Mouse (Mus musculus): ENCODE measurements around the gene Ska3. TPM values are rescaled to one million over a fixed set of nuclear protein-coding genes. Genes with fewer than 3 reads are reported as not detected.

Gene Ska3
- polyA plus RNA-seq, 1 experiment from 2014 or later, result 53.6 TPM

- no peak for ATAC-seq (replicated peaks; ENCODE audit: insufficient number of reproducible peaks, low FRiP score, low TSS enrichment, low read depth)
- Histone ChIP-seq H3K27ac (replicated peaks; ENCODE audit: low read depth, low read length) (no peak overlapping the region), H3K36me3 (replicated peaks; ENCODE audit: control insufficient read depth, insufficient read depth, low read depth, low read length) (no peaks in the 10 kb centered on the region), H3K9me3 (replicated peaks; ENCODE audit: control insufficient read depth, low read length) (no peaks in the 10 kb centered on the region), H3K9ac (replicated peaks; ENCODE audit: low read length) (no peak overlapping the region), H3K4me1 (ENCODE audit: control insufficient read depth, insufficient read depth, low read length) (no peaks in the 10 kb centered on the region), H3K4me3 (ENCODE audit: low read depth, low read length) (no peak overlapping the region), H3K4me2 (ENCODE audit: low read depth, low read length) (no peak overlapping the region), H3K27me3 (ENCODE audit: control insufficient read depth, insufficient read depth, low read length) (no peaks in the 10 kb centered on the region)
- WGBS, result 90% methylated on average over 9 of the region's 9 CpGs
- no peak for DNase-seq (ENCODE audit: low spot score)
Observed at GRCm38 (mm10) chr14:57789759-57790158, 36.2 kb downstream of the Ska3 start.

- 72% methylated on average over 2 of the region's 2 CpGs for WGBS
- no peaks in the 10 kb centered on the region for H3K36me3 ChIP-seq (replicated peaks; ENCODE audit: control insufficient read depth, insufficient read depth, low read depth, low read length)
- no peak overlapping the region for H3K4me2 ChIP-seq (ENCODE audit: low read depth, low read length)
- H3K9ac ChIP-seq (replicated peaks; ENCODE audit: low read length), result no peak overlapping the region
- H3K4me3 ChIP-seq (ENCODE audit: low read depth, low read length), result no peak overlapping the region
- H3K9me3 ChIP-seq (replicated peaks; ENCODE audit: control insufficient read depth, low read length), result no peaks in the 10 kb centered on the region
- ATAC-seq (replicated peaks; ENCODE audit: insufficient number of reproducible peaks, low FRiP score, low TSS enrichment, low read depth) (no peak), DNase-seq (ENCODE audit: low spot score) (no peak)
- H3K4me1 ChIP-seq (ENCODE audit: control insufficient read depth, insufficient read depth, low read length), result no peaks in the 10 kb centered on the region
- H3K27ac ChIP-seq (replicated peaks; ENCODE audit: low read depth, low read length), result no peak overlapping the region
- no peaks in the 10 kb centered on the region for H3K27me3 ChIP-seq (ENCODE audit: control insufficient read depth, insufficient read depth, low read length)
Observed at GRCm38 (mm10) chr14:57789311-57789710, 36.7 kb downstream of the Ska3 start.

DNA sequence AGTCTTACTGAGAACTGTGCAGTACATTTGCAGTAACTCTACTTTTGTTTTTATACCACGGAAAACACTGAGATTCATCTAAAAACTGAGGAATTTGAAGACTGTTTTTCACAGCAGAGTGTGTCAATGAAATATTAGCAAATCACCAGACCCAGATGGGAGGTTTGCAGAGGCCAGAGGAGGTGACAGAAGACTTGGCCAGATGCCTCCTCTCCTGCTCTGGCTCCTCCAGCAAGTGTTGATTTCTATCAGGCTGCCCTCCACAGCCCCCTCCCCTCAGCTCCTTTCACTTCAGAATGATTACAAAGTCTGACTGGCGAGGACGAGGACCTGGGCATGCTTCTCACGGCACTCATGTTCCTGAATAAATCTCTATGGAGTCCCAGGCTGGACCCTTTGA is 38.6 kb downstream of the Ska3 start:
- 65% methylated on average over 4 of the region's 4 CpGs for WGBS
- DNase-seq (ENCODE audit: low spot score) (no peak), ATAC-seq (replicated peaks; ENCODE audit: insufficient number of reproducible peaks, low FRiP score, low TSS enrichment, low read depth) (no peak)

GRCm38 (mm10) chr14:57772157-57772815 is 53.7 kb downstream of the Ska3 start:
- no peak for DNase-seq (ENCODE audit: low spot score)
- Histone ChIP-seq H3K4me2 (ENCODE audit: low read depth, low read length) (no peak overlapping the region), H3K27ac (replicated peaks; ENCODE audit: low read depth, low read length) (no peak overlapping the region), H3K36me3 (replicated peaks; ENCODE audit: control insufficient read depth, insufficient read depth, low read depth, low read length) (no peaks in the 10 kb centered on the region), H3K4me1 (ENCODE audit: control insufficient read depth, insufficient read depth, low read length) (no peaks in the 10 kb centered on the region), H3K4me3 (ENCODE audit: low read depth, low read length) (no peak overlapping the region), H3K27me3 (ENCODE audit: control insufficient read depth, insufficient read depth, low read length) (no peaks in the 10 kb centered on the region), H3K9ac (replicated peaks; ENCODE audit: low read length) (no peak overlapping the region), H3K9me3 (replicated peaks; ENCODE audit: control insufficient read depth, low read length) (no peaks in the 10 kb centered on the region)
- 82% methylated on average over 6 of the region's 6 CpGs for WGBS
- no peak for ATAC-seq (replicated peaks; ENCODE audit: insufficient number of reproducible peaks, low FRiP score, low TSS enrichment, low read depth)

More for the DNA sequence above, 38.6 kb downstream of the Ska3 start:
- no peaks in the 10 kb centered on the region for H3K36me3 ChIP-seq (replicated peaks; ENCODE audit: control insufficient read depth, insufficient read depth, low read depth, low read length)
- no peaks in the 10 kb centered on the region for H3K9me3 ChIP-seq (replicated peaks; ENCODE audit: control insufficient read depth, low read length)
- no peaks in the 10 kb centered on the region for H3K4me1 ChIP-seq (ENCODE audit: control insufficient read depth, insufficient read depth, low read length)
- no peak overlapping the region for H3K4me3 ChIP-seq (ENCODE audit: low read depth, low read length)
- H3K27me3 ChIP-seq (ENCODE audit: control insufficient read depth, insufficient read depth, low read length), result no peaks in the 10 kb centered on the region
- H3K4me2 ChIP-seq (ENCODE audit: low read depth, low read length), result no peak overlapping the region
- no peak overlapping the region for H3K9ac ChIP-seq (replicated peaks; ENCODE audit: low read length)
- no peak overlapping the region for H3K27ac ChIP-seq (replicated peaks; ENCODE audit: low read depth, low read length)

DNA sequence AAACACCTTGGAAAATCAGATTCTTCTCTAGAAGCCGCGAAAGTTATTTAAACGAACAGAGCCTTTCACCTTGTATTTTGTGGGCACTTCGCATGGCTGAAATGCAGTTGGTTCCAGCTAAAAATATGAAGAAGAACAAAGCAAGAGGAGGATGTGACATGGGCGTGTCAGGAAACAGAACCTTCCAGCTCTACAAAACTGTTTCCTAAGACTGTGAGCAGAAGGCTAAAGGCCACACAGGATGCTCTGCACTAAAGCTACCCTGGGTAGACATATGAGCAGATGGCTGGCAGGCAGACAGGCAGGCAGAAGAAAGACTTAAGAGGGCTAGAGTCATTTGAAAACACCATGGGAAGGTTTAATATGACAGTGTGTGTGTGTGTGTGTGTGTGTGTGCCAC is 56.9 kb downstream of the Ska3 start:
- Histone ChIP-seq H3K36me3 (replicated peaks; ENCODE audit: control insufficient read depth, insufficient read depth, low read depth, low read length) (no peaks in the 10 kb centered on the region), H3K9me3 (replicated peaks; ENCODE audit: control insufficient read depth, low read length) (no peaks in the 10 kb centered on the region), H3K4me2 (ENCODE audit: low read depth, low read length) (no peak overlapping the region), H3K27ac (replicated peaks; ENCODE audit: low read depth, low read length) (no peak overlapping the region), H3K4me3 (ENCODE audit: low read depth, low read length) (no peak overlapping the region), H3K27me3 (ENCODE audit: control insufficient read depth, insufficient read depth, low read length) (no peaks in the 10 kb centered on the region), H3K9ac (replicated peaks; ENCODE audit: low read length) (no peak overlapping the region), H3K4me1 (ENCODE audit: control insufficient read depth, insufficient read depth, low read length) (no peaks in the 10 kb centered on the region)
- 94% methylated on average over 5 of the region's 5 CpGs for WGBS
- ATAC-seq (replicated peaks; ENCODE audit: insufficient number of reproducible peaks, low FRiP score, low TSS enrichment, low read depth) (no peak), DNase-seq (ENCODE audit: low spot score) (no peak)

DNA sequence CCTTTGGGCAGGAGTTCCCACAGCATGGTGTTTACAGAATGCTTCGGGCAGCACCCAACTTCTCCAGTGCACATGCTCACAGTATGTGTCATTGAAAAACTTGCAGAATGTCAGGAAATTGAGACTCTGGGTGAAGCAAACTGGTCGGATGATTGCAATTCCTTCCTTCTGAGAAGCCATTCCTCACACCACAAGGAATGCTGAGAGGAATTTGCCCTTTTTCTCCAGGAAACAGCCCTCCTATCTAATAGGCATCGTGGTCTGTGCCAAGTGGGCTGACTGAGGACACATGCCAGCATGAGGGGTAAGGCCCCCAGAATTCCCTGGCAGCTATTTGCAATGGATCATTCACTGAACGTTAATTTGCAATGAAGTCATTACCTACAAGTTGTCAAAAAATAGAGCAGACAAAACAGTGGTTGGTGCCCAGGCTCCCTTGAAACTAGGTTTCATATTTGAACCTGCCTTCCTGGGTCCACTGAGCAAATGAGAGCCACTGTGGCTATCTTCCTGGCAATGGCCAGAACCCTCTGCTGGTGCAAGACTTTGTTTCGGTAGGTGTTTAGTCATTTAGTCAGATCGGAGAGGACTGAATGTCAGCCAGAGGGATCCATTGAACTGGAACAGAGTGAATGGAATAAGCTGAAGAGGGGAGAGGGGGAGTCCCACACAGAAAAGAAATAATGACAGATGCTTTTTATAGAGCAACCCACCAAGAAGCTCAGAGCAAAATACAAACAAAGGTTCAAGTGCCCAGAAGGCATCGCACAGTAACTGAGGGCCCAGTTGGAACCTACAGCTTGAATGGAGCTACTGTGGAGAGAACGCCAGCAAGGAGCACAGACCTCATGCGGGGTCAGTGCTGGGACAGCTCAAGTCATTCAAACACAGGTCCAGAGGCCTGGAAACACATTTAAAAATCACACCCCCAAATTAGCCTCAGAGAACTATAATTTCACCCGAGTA is 65.3 kb downstream of the Ska3 start:
- no peak overlapping the region for H3K4me2 ChIP-seq (ENCODE audit: low read depth, low read length)
- no peaks in the 10 kb centered on the region for H3K36me3 ChIP-seq (replicated peaks; ENCODE audit: control insufficient read depth, insufficient read depth, low read depth, low read length)
- H3K27ac ChIP-seq (replicated peaks; ENCODE audit: low read depth, low read length), result no peak overlapping the region
- H3K9me3 ChIP-seq (replicated peaks; ENCODE audit: control insufficient read depth, low read length), result no peaks in the 10 kb centered on the region
- DNase-seq (ENCODE audit: low spot score) (no peak), ATAC-seq (replicated peaks; ENCODE audit: insufficient number of reproducible peaks, low FRiP score, low TSS enrichment, low read depth) (no peak)
- H3K4me1 ChIP-seq (ENCODE audit: control insufficient read depth, insufficient read depth, low read length), result no peaks in the 10 kb centered on the region
- H3K9ac ChIP-seq (replicated peaks; ENCODE audit: low read length), result no peak overlapping the region
- no peak overlapping the region for H3K4me3 ChIP-seq (ENCODE audit: low read depth, low read length)
- WGBS, result 55% methylated on average over 10 of the region's 10 CpGs
- H3K27me3 ChIP-seq (ENCODE audit: control insufficient read depth, insufficient read depth, low read length), result no peaks in the 10 kb centered on the region

DNA sequence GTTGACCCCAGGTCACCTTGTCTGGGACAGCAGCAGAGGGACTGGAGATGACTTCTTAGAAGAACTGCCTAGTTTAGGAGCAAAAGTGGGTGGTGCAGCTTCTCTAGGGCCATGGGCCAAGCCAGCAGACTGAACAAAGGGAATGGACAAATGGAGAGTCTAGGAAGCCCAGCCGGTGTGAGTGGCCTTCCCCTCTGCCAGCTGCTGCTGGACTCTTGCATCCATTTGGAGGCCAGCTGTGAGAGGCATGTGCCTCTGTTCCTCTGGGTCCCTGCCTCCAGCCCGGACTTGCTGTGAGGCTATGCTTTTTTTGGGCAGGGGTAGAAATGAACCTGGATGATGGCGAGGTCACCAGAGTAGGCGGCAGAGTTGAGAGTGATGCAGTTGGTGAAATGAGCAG is 67.7 kb downstream of the Ska3 start, which contains the start of gene Lats2:
TSS of gene Lats2 (minus strand) at position 152 of the 400 bp plus-strand sequence.
- H3K36me3 ChIP-seq (replicated peaks; ENCODE audit: control insufficient read depth, insufficient read depth, low read depth, low read length), result no peaks in the 10 kb centered on the region
- no peak for ATAC-seq (replicated peaks; ENCODE audit: insufficient number of reproducible peaks, low FRiP score, low TSS enrichment, low read depth)

More for the DNA sequence above, 67.7 kb downstream of the Ska3 start, which contains the start of gene Lats2:
- no peak within 1 kb of the TSS for H3K9ac ChIP-seq (replicated peaks; ENCODE audit: low read length)
- H3K27ac ChIP-seq (replicated peaks; ENCODE audit: low read depth, low read length), result no peak within 1 kb of the TSS
- no peaks in the 10 kb centered on the region for H3K27me3 ChIP-seq (ENCODE audit: control insufficient read depth, insufficient read depth, low read length)
- 77% methylated on average over 4 of the region's 4 CpGs for WGBS
- no peak within 1 kb of the TSS for H3K4me3 ChIP-seq (ENCODE audit: low read depth, low read length)
- H3K4me2 ChIP-seq (ENCODE audit: low read depth, low read length), result no peak within 1 kb of the TSS
- no peaks in the 10 kb centered on the region for H3K9me3 ChIP-seq (replicated peaks; ENCODE audit: control insufficient read depth, low read length)
- H3K4me1 ChIP-seq (ENCODE audit: control insufficient read depth, insufficient read depth, low read length), result no peaks in the 10 kb centered on the region
- no peak for DNase-seq (ENCODE audit: low spot score)
